Mouse (Mus musculus): ENCODE measurements around the gene Urm1. TPM values are rescaled to one million over a fixed set of nuclear protein-coding genes. Genes with fewer than 3 reads are reported as not detected.

The Urm1 gene
- polyA plus RNA-seq, 1 experiment, result 22.3 TPM

DNA sequence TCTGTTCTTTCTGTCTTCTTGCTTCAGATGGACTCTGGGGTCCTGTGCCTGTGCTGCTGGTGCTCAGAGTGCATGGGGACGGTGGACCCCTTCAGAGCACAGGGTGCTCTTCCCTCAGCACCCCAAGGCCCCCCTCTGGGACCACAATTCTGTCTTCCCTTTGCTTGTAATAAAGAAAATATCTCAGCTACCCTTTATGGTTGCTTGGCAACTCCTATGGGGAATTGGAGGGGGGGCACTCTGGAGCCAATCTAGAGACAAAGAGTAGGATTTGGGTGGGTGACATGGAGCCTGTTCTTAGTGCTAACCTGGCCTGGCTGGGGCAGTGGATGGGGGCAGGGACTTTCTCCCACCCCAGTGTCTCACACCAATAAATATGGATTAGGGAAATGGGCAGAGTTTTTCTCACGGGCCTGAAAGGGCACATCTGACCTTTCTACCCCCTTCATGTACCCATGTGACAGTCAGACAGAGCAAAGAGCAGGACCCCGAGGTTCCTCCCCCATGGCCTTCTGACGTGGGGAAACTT is 33.1 kb downstream of the Urm1 start:
- Histone ChIP-seq H3K27ac (ENCODE audit: control insufficient read depth, insufficient read depth, low read depth, low read length, poor library complexity) (no peak overlapping the region), H3K4me1 (ENCODE audit: control insufficient read depth, insufficient read depth, low read length) (no peaks in the 10 kb centered on the region; the same call in 1 of the 2 replicates), H3K4me3 (replicated peaks; ENCODE audit: control insufficient read depth, low read depth, low read length) (no peak overlapping the region)
- WGBS, result 64% methylated on average over 4 of the region's 4 CpGs
- TF ChIP-seq POLR2A (IDR thresholded peaks at IDR 0.05; ENCODE audit: borderline replicate concordance, control insufficient read depth, low read depth, low read length) (no peak), CTCF (IDR thresholded peaks at IDR 0.05; ENCODE audit: control insufficient read depth, insufficient read depth, low read length) (no peak)

GRCm38 (mm10) chr2:29853736-29854135 is 33.9 kb downstream of the Urm1 start:
- 80% methylated on average over 5 of the region's 5 CpGs for WGBS
- TF ChIP-seq POLR2A (IDR thresholded peaks at IDR 0.05; ENCODE audit: borderline replicate concordance, control insufficient read depth, low read depth, low read length) (no peak), CTCF (IDR thresholded peaks at IDR 0.05; ENCODE audit: control insufficient read depth, insufficient read depth, low read length) (no peak)
- no peak overlapping the region for H3K4me3 ChIP-seq (replicated peaks; ENCODE audit: control insufficient read depth, low read depth, low read length)
- H3K4me1 ChIP-seq (ENCODE audit: control insufficient read depth, insufficient read depth, low read length), result no peaks in the 10 kb centered on the region; the same call in 1 of the 2 replicates
- no peak overlapping the region for H3K27ac ChIP-seq (ENCODE audit: control insufficient read depth, insufficient read depth, low read depth, low read length, poor library complexity)

DNA sequence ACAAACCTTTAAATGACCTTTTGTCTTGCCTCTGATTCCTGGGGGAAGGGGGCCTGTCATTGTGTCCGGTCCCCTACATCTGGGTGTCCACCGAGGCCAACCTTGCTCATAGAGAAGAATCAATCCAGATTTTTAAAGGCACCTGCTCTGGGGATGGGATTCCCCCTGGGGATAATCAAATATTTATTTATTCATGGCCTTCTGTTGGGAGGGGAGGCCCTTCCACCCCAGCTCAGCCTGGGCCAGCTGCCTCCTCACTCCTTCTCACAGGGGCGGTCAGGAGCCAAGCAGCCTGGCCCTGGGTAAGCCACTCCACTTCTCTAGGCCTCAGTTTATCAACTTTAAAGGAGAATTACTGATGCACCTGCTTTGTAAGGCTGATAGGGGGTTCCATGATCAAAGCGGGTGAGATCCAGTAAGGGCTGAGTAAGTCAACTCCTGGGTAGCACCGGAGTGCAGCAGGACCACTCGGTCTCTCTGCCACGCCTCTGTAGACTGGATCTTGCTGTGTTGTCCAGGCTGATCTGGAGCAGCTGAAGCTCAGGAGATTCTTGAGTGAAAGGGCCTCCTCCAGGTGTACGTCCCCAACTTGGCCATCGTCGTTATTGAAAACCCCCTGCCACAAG is 35.8 kb downstream of the Urm1 start:
- TF ChIP-seq POLR2A (IDR thresholded peaks at IDR 0.05; ENCODE audit: borderline replicate concordance, control insufficient read depth, low read depth, low read length) (no peak), CTCF (IDR thresholded peaks at IDR 0.05; ENCODE audit: control insufficient read depth, insufficient read depth, low read length) (no peak)
- Histone ChIP-seq H3K4me3 (replicated peaks; ENCODE audit: control insufficient read depth, low read depth, low read length) (no peak overlapping the region), H3K4me1 (ENCODE audit: control insufficient read depth, insufficient read depth, low read length) (no peaks in the 10 kb centered on the region; the same call in 1 of the 2 replicates), H3K27ac (ENCODE audit: control insufficient read depth, insufficient read depth, low read depth, low read length, poor library complexity) (no peak overlapping the region)
- 80% methylated on average over 10 of the region's 10 CpGs for WGBS

GRCm38 (mm10) chr2:29856451-29857260 is 36.8 kb downstream of the Urm1 start:
- Histone ChIP-seq H3K27ac (ENCODE audit: control insufficient read depth, insufficient read depth, low read depth, low read length, poor library complexity) (no peak overlapping the region), H3K4me1 (ENCODE audit: control insufficient read depth, insufficient read depth, low read length) (no peaks in the 10 kb centered on the region; the same call in 1 of the 2 replicates), H3K4me3 (replicated peaks; ENCODE audit: control insufficient read depth, low read depth, low read length) (no peak overlapping the region)
- 44% methylated on average over 19 of the region's 19 CpGs for WGBS
- no peak for TF ChIP-seq POLR2A (IDR thresholded peaks at IDR 0.05; ENCODE audit: borderline replicate concordance, control insufficient read depth, low read depth, low read length)
- no peak for TF ChIP-seq CTCF (IDR thresholded peaks at IDR 0.05; ENCODE audit: control insufficient read depth, insufficient read depth, low read length)

GRCm38 (mm10) chr2:29857341-29857740 is 37.5 kb downstream of the Urm1 start:
- Histone ChIP-seq H3K4me3 (replicated peaks; ENCODE audit: control insufficient read depth, low read depth, low read length) (no peak overlapping the region), H3K27ac (ENCODE audit: control insufficient read depth, insufficient read depth, low read depth, low read length, poor library complexity) (no peak overlapping the region), H3K4me1 (ENCODE audit: control insufficient read depth, insufficient read depth, low read length) (no peaks in the 10 kb centered on the region)
- no peak for TF ChIP-seq CTCF (IDR thresholded peaks at IDR 0.05; ENCODE audit: control insufficient read depth, insufficient read depth, low read length)
- 32% methylated on average over 2 of the region's 2 CpGs for WGBS

GRCm38 (mm10) chr2:29857967-29858366 is 38.1 kb downstream of the Urm1 start:
- Histone ChIP-seq H3K4me1 (ENCODE audit: control insufficient read depth, insufficient read depth, low read length) (no peaks in the 10 kb centered on the region), H3K4me3 (replicated peaks; ENCODE audit: control insufficient read depth, low read depth, low read length) (no peak overlapping the region), H3K27ac (ENCODE audit: control insufficient read depth, insufficient read depth, low read depth, low read length, poor library complexity) (no peak overlapping the region)
- no peak for TF ChIP-seq CTCF (IDR thresholded peaks at IDR 0.05; ENCODE audit: control insufficient read depth, insufficient read depth, low read length)
- no peak for TF ChIP-seq POLR2A (IDR thresholded peaks at IDR 0.05; ENCODE audit: borderline replicate concordance, control insufficient read depth, low read depth, low read length)
- WGBS, result 77% methylated on average over 5 of the region's 5 CpGs

- peak; percentile 53; the same call in 1 of the 2 replicates for TF ChIP-seq CTCF (IDR thresholded peaks at IDR 0.05; ENCODE audit: control insufficient read depth, insufficient read depth, low read length)
- TF ChIP-seq POLR2A (IDR thresholded peaks at IDR 0.05; ENCODE audit: borderline replicate concordance, control insufficient read depth, low read depth, low read length), result no peak
- Histone ChIP-seq H3K4me1 (ENCODE audit: control insufficient read depth, insufficient read depth, low read length) (no peaks in the 10 kb centered on the region), H3K27ac (ENCODE audit: control insufficient read depth, insufficient read depth, low read depth, low read length, poor library complexity) (no peak overlapping the region), H3K4me3 (replicated peaks; ENCODE audit: control insufficient read depth, low read depth, low read length) (no peak overlapping the region)
- 3% methylated on average over 5 of the region's 5 CpGs for WGBS
Observed at GRCm38 (mm10) chr2:29858748-29859473, 39.0 kb downstream of the Urm1 start.

- TF ChIP-seq POLR2A (IDR thresholded peaks at IDR 0.05; ENCODE audit: borderline replicate concordance, control insufficient read depth, low read depth, low read length) (no peak), CTCF (IDR thresholded peaks at IDR 0.05; ENCODE audit: control insufficient read depth, insufficient read depth, low read length) (no peak)
- WGBS, result 70% methylated on average over 4 of the region's 4 CpGs
- H3K4me1 ChIP-seq (ENCODE audit: control insufficient read depth, insufficient read depth, low read length), result no peaks in the 10 kb centered on the region
- H3K4me3 ChIP-seq (replicated peaks; ENCODE audit: control insufficient read depth, low read depth, low read length), result no peak overlapping the region
- H3K27ac ChIP-seq (ENCODE audit: control insufficient read depth, insufficient read depth, low read depth, low read length, poor library complexity), result no peak overlapping the region
Observed at GRCm38 (mm10) chr2:29865125-29865524, 45.2 kb downstream of the Urm1 start.
